Comparison of ENCODE assay signal across 11 mouse cellular contexts in genomic region chr2:129911203-129911921, GRCm38 (mm10).
DNase-seq lines count a peak whose midpoint lies in the region; ATAC-seq and TF ChIP-seq lines count a peak whose summit lies in the region.
"Had no signal": no experiment of that assay in that cellular context is flagged by ENCODE, and none has a peak within 500 bp of the region (broad histone marks: within the 10 kb centered on the region; RNA-seq: fewer than 3 reads in every experiment).

No protein-coding gene starts in this region.

- no peak overlapping the region for H3K4me3 ChIP-seq in left cerebral cortex, adult 2 months
- H3K4me3 ChIP-seq in limb, embryonic 12.5 days (replicated peaks): peak overlapping the region; percentile 9; the same call in 1 of the 2 replicates
- H3K4me3 ChIP-seq in stomach, postnatal 0 days (ENCODE audit: low read depth, low read length): no peak overlapping the region

- intact Hi-C loops in left cerebral cortex, adult 2 months (cut with DNase I): no loop called here
- intact Hi-C loops in left cerebral cortex, postnatal 4 days (cut with DNase I): no loop called here

- H3K4me2 ChIP-seq in limb, embryonic 12.5 days: peak overlapping the region; percentile 37
- no peak overlapping the region; the same call in 1 of the 2 replicates for H3K4me2 ChIP-seq in stomach, postnatal 0 days (replicated peaks; ENCODE audit: low read depth)

- H3K36me3 ChIP-seq in limb, embryonic 12.5 days: no peaks in the 10 kb centered on the region
- no peaks in the 10 kb centered on the region for H3K36me3 ChIP-seq in stomach, postnatal 0 days (ENCODE audit: control insufficient read depth, insufficient read depth, low read length)
- H3K36me3 ChIP-seq: G1E had no signal

- WGBS in limb, embryonic 12.5 days: 28% methylated on average over 19 of the region's 19 CpGs
- 27% methylated on average over 19 of the region's 19 CpGs for WGBS in stomach, postnatal 0 days

- H3K27ac ChIP-seq in left cerebral cortex, adult 2 months: peak overlapping the region; percentile 44; the same call in 1 of the 2 replicates
- H3K27ac ChIP-seq in limb, embryonic 12.5 days: 0 out of 2 replicates have a peak overlapping the region, but pooled peaks have one; percentile 12
- no peak overlapping the region for H3K27ac ChIP-seq in stomach, postnatal 0 days (replicated peaks)

- H3K9ac ChIP-seq in limb, embryonic 12.5 days (replicated peaks): no peak overlapping the region
- H3K9ac ChIP-seq in stomach, postnatal 0 days (ENCODE audit: low read length): no peak overlapping the region

- peaks cover 5% of the 10 kb centered on the region for H3K27me3 ChIP-seq in limb, embryonic 12.5 days
- no peaks in the 10 kb centered on the region for H3K27me3 ChIP-seq in stomach, postnatal 0 days (ENCODE audit: control insufficient read depth, insufficient read depth, low read length)

- H3K4me1 ChIP-seq in limb, embryonic 12.5 days (replicated peaks): peaks cover 22% of the 10 kb centered on the region
- 0 out of 2 replicates have a peak, but pooled peaks cover 2% of the 10 kb centered on the region for H3K4me1 ChIP-seq in stomach, postnatal 0 days (replicated peaks; ENCODE audit: control insufficient read depth, insufficient read depth)

- TF ChIP-seq CTCF in left cerebral cortex, adult 2 months (IDR thresholded peaks at IDR 0.05): no peak
- TF ChIP-seq CTCF in stomach, postnatal 0 days (IDR thresholded peaks at IDR 0.05; ENCODE audit: low read depth): no peak

- TF ChIP-seq EP300 in stomach, postnatal 0 days (optimal IDR thresholded peaks at IDR 0.05): no peak

- DNase-seq in left cerebral cortex, adult 2 months (ENCODE audit: extremely low spot score in 1 of 2, low spot score in 2 of 2): no peak
- DNase-seq in left cerebral cortex, postnatal 4 days: no peak
- DNase-seq in stomach, postnatal 0 days (ENCODE audit: low spot score): peak; percentile 19
- DNase-seq in adrenal gland, postnatal 36 days: no peak
- DNase-seq in thymus, postnatal 14 days: no peak
- DNase-seq: adrenal gland, postnatal 10 days; heart, postnatal 36 days; lung, adult 2 months had no signal

- no peaks in the 10 kb centered on the region for H3K9me3 ChIP-seq in limb, embryonic 12.5 days
- no peaks in the 10 kb centered on the region for H3K9me3 ChIP-seq in stomach, postnatal 0 days (ENCODE audit: control insufficient read depth, low read length)
- H3K9me3 ChIP-seq: G1E had no signal

- ATAC-seq in granulocyte monocyte progenitor cell, adult 5-6 weeks (replicated peaks; ENCODE audit: poor library complexity, severe bottlenecking): 0 out of 2 replicates have a peak, but pooled peaks have one; percentile 22
- no peak for ATAC-seq in limb, embryonic 12.5 days (ENCODE audit: insufficient number of reproducible peaks, insufficient read depth, low FRiP score, low TSS enrichment, low read depth)
- ATAC-seq in stomach, postnatal 0 days (ENCODE audit: low FRiP score, low TSS enrichment): no peak
